Mouse (Mus musculus): ENCODE data around the gene Krtap28-10.
"Not testable (repeated sequence)": the region's sequence is repeated elsewhere in the genome, so short reads cannot be mapped to it uniquely, and the experiment has no call there.

Krtap28-10 gene

DNA sequence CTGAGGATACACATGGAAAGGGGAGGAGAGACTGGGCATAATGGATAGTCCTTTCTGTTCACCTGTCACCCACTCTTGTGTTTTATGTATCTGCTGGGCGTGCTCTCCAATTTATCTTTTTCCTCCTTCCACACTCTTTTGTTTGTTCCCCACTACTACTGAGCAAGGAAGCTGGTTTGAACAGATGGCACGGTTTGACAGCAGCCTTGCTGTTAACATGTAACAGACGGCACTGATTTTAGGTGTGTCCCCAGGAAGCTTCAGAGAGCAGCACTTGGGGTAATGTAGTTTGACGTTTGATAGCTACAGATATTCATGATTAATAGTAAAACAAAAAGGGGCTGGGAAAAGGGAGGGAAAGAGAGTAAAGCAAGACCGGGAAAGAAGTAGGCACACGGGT, 34.8 kb downstream of the Krtap28-10 start:
- DNase-seq, result no peak

GRCm38 (mm10) chr1:83006218-83007179, 35.8 kb downstream of the Krtap28-10 start:
- DNase-seq, result no peak

DNA sequence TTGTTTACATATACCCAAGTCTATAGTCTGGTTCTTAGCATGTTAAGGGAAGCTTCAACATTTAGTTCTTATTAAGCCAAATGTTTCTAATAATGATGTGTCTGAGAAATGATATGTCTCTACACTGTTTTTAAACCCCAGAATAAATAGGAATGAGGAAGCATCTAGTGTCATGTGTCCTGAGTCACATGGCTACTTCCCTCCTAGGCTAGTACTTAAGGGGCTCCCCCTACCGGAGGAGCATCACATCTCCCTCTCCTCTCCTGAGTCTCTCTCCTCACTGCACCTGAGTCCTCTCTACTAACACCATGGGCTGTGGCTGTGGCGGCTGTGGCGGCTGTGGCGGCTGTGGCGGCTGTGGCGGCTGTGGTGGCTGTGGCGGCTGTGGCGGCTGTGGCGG, 42.0 kb downstream of the Krtap28-10 start, which contains the start of gene Gm47959:
TSS of gene Gm47959 (plus strand) at position 243 of the 400 bp plus-strand sequence.
- not testable (repeated sequence) for DNase-seq

DNA sequence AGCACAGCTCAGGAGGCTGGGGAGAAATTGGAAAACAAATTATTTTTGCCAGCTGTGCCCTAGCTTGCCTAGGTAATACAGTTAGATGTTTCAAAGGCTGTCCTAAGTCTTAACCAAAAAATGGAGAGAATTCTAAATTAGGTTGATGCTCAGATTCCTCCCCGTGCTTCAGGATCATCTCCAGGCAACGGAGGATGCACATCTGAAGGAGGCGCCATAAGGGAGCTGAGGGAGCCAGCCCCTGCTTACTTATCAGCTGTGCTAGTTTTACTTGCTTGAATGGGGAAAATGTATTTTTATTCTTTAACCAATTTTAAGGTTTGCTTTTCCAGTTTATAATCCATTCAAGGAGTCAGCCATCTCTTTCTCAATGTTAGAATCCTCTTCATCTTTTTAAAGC, 48.3 kb downstream of the Krtap28-10 start:
- no peak for DNase-seq

GRCm38 (mm10) chr1:82992093-82992492, 50.2 kb downstream of the Krtap28-10 start:
- no peak for DNase-seq

DNA sequence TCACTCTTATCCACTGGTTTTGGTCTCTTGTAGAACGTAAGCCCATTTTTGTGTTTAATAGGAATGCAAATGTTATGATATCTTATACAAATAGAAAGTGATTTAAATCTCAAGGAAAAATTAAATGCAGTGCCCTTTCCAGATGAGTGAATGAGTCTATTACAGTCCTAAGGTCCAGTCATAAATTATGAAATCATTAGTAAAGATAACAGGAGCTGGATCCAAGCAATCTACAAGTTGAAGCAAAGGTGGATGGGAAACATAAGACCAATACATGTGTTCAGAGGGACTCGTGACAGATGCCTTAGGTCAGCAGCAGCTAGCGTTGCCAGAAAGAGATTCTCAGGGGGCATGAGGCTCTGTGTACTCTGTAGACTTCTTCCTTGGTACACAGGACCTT, 50.7 kb downstream of the Krtap28-10 start:
- DNase-seq, result no peak
